Mouse (Mus musculus): Measurements from ENCODE around the gene Nupr1l.
"Not testable (repeated sequence)": the region's sequence is repeated elsewhere in the genome, so short reads cannot be mapped to it uniquely, and the experiment has no call there.

Nupr1l gene

GRCm38 (mm10) chr5:129908242-129908965, at the start of gene Nupr1l:
Gene Nupr1l (plus strand): TSS chr5:129908540.
- DNase-seq, result peak; percentile 95 to 98

GRCm38 (mm10) chr5:129862325-129862724, 46.0 kb upstream of the Nupr1l start:
- no peak for DNase-seq

- DNase-seq, result peak; percentile 43 to 79
Observed at GRCm38 (mm10) chr5:129864467-129864866, 43.9 kb upstream of the Nupr1l start.

DNA sequence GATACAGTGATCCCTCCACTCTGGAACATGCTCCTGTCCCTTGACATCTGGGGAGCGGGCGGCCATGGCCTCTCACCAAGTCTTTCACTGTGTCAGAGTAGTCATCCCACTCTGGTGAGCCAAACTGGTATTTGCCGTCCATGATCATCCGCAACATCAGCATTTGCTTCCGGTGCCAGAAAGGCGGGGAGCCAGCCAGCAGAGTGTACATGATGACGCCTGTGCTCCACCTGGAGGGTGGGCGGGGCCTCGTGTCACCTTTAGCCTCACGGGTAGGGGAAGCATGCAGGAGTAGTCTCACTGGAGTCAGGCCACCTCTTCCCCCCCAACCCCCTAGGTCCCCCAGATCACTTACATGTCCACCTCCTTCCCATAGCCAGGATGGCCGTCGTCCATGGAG, 42.5 kb upstream of the Nupr1l start:
- DNase-seq, result no peak

DNA sequence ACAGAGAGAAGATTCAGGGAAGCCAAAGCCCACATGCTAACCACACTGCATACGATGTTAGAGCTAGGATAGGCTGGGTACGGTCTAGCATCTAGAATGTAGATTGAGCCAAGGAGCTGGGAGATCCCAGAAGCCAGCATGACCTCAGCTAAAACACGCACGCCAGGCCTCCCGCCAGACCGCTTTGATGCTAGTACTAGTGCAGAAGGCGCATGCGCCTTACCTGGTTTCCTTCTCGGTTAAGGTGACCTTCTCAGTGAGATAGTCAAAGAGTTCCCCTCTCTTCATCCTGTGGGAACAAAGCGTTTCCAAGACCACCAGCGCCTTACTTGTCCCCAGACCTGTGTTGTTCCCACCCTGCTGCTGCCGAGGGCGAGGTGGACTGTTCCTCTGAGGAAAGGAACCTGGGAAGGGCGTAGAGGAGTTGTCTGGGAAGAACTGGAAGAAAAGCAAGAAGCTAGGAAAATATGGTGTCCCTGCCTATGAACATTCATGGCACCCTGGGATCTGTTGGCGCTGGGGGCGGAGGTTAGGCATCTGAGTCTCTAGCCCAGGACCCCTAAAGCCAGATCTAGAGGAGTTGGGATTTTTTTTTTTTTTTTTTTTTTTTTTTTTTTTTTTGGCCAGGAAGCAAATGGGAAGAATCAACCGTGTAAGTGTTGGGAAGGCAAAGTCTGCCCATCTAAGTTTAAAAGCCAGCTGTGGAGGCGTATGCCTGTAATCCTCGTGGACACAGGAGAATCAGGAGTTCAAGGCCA, 38.9 kb upstream of the Nupr1l start:
- no peak for DNase-seq

DNA sequence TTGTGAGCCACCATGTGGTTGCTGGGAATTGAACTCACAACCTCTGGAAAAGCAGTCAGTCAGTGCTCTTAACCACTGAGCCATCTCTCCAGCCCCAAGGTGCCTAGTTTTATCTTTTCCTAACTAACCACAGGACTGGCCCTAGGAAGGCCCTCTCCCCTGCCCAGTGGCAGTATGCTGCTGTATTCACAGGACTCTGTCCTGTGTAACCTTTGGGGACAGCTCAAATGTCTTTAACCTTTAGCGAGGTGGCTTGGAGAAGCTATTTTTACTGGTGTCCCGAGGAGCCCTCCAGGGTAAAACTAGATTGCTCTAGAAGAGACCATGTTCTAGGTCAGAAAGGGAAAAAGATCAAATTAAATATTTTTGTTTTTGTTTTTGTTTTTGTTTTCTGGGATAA, 37.1 kb upstream of the Nupr1l start:
- no peak for DNase-seq

- no peak for DNase-seq
Observed at GRCm38 (mm10) chr5:129873942-129874341, 34.4 kb upstream of the Nupr1l start.

GRCm38 (mm10) chr5:129875098-129875497, 33.2 kb upstream of the Nupr1l start:
- no peak for DNase-seq

DNA sequence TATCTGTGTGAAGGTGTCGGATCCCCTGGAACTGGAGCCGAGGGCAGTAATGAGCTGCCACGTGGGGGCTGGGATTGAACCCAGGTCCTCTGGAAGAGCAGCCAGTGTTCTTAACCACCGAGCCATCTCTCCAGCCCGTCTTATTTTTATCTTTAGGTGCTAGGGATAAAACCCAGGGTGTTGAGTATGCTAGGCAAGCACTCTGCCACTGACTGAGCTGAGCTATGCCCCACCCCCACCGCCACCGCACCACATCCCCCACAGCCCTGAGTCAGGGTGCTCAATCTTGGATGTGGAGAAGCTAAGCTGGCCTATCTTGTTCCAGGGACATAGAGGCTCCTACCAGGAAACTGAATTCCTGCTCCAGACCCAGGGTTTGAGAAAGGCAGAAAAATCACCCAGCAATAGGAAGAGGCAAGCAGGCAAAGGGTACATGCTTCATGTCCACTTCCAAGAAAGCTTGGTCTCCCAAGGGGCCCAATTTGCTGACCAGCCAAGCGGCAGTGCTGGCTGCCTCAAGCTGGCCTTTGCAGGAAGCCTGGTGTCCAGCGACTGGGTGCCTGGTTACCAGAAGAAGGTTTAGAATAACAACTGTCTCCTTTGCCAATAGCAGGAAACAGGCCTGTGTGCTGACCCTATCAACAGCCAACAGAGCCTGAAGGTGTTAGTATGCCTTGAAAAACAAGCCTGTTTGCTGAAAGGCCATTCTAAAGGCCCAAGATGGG, 30.4 kb upstream of the Nupr1l start:
- peak; percentile 23 to 26 for DNase-seq

DNA sequence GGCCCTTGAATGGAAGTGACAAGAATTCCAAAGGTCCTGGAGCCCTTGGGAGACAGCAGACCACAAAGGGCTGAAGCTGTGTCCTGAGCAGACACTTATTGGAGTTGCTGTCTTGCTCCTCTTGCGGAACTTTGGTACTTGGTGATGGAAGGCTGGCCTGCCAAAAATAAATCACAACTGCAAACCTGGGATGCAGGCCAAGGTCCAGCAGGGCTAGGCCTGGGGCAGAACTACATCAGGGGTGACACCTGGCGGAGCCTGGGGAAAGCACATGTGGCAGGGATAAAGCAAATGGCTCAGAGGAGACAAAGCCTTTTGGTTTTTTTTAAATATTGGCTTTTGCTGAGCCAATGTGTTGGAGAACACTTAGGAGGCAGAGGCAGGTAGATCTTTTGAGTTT, 29.4 kb upstream of the Nupr1l start:
- DNase-seq, result peak; percentile 89 to 92

- DNase-seq, result no peak
Observed at GRCm38 (mm10) chr5:129879888-129880287, 28.5 kb upstream of the Nupr1l start.

- DNase-seq, result peak in 1 of 2 experiments; percentile 23
Observed at GRCm38 (mm10) chr5:129886271-129886670, 22.1 kb upstream of the Nupr1l start.

- DNase-seq, result peak; percentile 92 to 98
Observed at GRCm38 (mm10) chr5:129886911-129887636, 21.3 kb upstream of the Nupr1l start, which contains the start of gene Chchd2. Gene Chchd2 (minus strand): TSS chr5:129887470.

DNA sequence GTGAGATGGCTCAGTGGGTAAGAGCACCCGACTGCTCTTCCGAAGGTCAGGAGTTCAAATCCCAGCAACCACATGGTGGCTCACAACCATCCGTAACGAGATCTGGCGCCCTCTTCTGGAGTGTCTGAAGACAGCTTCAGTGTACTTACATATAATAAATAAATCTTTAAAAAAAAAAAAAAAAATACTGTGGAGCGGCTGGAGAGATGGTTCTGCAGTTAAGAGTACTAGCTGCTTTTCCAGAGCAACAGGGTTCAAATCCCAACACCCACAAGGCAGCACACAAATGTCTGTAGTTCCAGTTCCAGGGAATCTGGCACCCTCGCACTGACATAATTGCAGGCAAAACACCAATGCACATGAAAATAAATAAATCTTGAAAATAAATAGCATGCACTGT, 17.9 kb upstream of the Nupr1l start:
- DNase-seq, result not testable (repeated sequence)

- peak; percentile 92 to 95 for DNase-seq
Observed at GRCm38 (mm10) chr5:129895198-129896088, 12.9 kb upstream of the Nupr1l start, which contains the start of gene Zbed5. Gene Zbed5 (plus strand): TSS chr5:129895723.

DNA sequence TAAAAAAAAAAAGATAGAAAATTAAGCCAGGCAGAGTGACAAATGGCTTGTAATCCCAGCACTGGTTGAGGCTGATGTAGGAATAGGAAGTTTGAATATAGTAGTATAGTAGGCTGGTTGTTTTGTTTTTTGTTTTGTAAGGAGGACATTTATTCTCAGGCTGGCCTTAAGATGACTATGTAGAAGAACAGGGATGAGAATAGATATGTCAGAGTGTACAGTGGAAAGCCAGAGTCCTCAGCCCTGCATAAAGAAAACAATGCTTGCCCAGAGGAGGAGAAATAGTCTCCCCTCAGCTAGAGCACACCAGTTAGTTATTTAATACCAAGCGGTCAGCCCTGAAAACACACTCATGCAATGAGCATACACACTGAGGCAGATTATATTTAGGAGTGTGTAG, 9.9 kb upstream of the Nupr1l start, which contains the start of gene Phkg1:
TSS of gene Phkg1 (minus strand) at position 101 of the 400 bp plus-strand sequence.
- DNase-seq, result no peak

DNA sequence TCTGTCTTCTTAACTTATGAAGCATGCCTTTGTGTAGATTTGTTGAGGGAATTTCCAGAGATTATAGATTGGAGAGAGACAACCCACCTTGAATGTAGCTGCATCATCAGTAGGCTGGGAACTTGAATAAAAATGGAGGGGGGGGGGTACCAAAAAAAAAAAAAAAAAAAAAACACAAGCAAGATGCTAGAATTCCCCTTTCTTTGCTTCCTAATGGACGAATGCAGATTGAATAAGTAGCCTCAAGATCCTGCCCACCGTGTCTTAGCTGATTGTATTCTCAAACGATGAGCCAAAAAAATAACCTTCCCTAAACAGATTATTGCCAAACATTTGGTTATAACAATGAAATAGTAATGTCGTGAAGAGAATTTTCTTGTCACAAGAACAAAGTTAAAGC, 565 bp upstream of the Nupr1l start:
- no peak for DNase-seq

GRCm38 (mm10) chr5:129909147-129909546, 807 bp downstream of the Nupr1l start:
- DNase-seq, result no peak

DNA sequence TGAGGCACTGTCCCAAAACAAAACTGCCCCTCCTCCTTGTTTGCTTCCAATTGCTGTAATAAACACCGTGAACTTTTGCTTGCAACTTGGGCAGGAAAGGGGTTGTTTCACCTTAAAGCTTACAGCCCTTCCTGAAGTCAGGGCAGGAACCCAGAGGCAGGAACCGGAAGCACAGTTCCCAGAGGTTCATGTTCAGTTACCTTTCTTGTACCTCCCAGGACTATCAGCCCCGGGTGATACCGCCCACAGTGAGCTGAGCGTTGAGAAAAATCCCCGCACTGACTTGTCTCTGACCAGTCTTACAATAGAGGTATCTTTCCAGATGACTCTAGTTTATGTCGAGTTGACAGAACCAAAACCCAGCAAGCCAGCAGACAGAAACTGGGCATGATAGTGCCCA, 1.3 kb downstream of the Nupr1l start:
- no peak for DNase-seq

- DNase-seq, result peak; percentile 31 to 44
Observed at GRCm38 (mm10) chr5:129914024-129914423, 5.7 kb downstream of the Nupr1l start.

- not testable (repeated sequence) for DNase-seq
Observed at GRCm38 (mm10) chr5:129915491-129915890, 7.2 kb downstream of the Nupr1l start.
